Mouse (Mus musculus) embryonic fibroblast, embryonic 13.5 days (primary cell): ENCODE measurements around the gene Glrx.

Source experiments
- CTCF ChIP-seq: IDR thresholded peaks from 2 replicates; pipeline ENCODE4 v1.5.1; 2011; ENCODE audit warnings: mild to moderate bottlenecking, control low read depth, low read length, moderate library complexity, borderline replicate concordance; ENCODE audit not compliant: insufficient read depth
- POLR2A ChIP-seq: IDR thresholded peaks from 2 replicates; pipeline ENCODE4 v1.6.1; 2011; ENCODE audit warnings: low read depth, mild to moderate bottlenecking, control low read depth, low read length, moderate library complexity

- TF ChIP-seq CTCF: no peak
- no peak for TF ChIP-seq POLR2A
Measured at GRCm38 (mm10) chr13:75838506-75838905, 1.2 kb upstream of the Glrx start.
